Mouse (Mus musculus) lung, embryonic 16.5 days (tissue): ENCODE results near the gene Pmpcb. TPM values are rescaled to one million over a fixed set of nuclear protein-coding genes. Genes with fewer than 3 reads are reported as not detected.

Experiments
- ATAC-seq: fragments of 200-750 bp; cut with Nextera tagmentation; 2 replicates; pipeline ENCODE4 v1.8.0; 2017; ENCODE audit warnings: low read depth, mild to moderate bottlenecking, moderate library complexity
- H3K27ac ChIP-seq: fragments of 300-500 bp; sonication (generic); 2 replicates; pipeline ENCODE4 v1.5.1; 2014; ENCODE audit warnings: mild to moderate bottlenecking, control low read depth, low read length
- H3K27me3 ChIP-seq: fragments of 300-500 bp; sonication (generic); 2 replicates; pipeline ENCODE4 v1.6.1; 2014; ENCODE audit warnings: low read depth, low read length, mixed read lengths; ENCODE audit not compliant: control insufficient read depth, insufficient read depth
- H3K36me3 ChIP-seq: fragments of 300-500 bp; sonication (generic); 2 replicates; pipeline ENCODE4 v1.6.1; 2014; ENCODE audit warnings: low read length; ENCODE audit not compliant: control insufficient read depth, insufficient read depth
- H3K4me1 ChIP-seq: fragments of 300-500 bp; sonication (generic); replicated peaks from 2 replicates; pipeline ENCODE4 v1.6.1; 2014; ENCODE audit warnings: low read length, mixed read lengths; ENCODE audit not compliant: control insufficient read depth, insufficient read depth
- H3K4me2 ChIP-seq: fragments of 300-500 bp; sonication (generic); 2 replicates; pipeline ENCODE4 v1.6.1; 2014; ENCODE audit warnings: low read depth, low read length, control low read depth
- H3K4me3 ChIP-seq: fragments of 300-500 bp; sonication (generic); 2 replicates; pipeline ENCODE4 v1.5.1; 2014; ENCODE audit warnings: mild to moderate bottlenecking, low read length, control low read depth
- H3K9ac ChIP-seq: fragments of 300-500 bp; sonication (generic); 2 replicates; pipeline ENCODE4 v1.6.1; 2014; ENCODE audit warnings: low read length, control low read depth
- H3K9me3 ChIP-seq: fragments of 300-500 bp; sonication (generic); 2 replicates; pipeline ENCODE4 v1.6.1; 2016; ENCODE audit warnings: low read length; ENCODE audit not compliant: control insufficient read depth
- WGBS: fragments of 180-500 bp; shearing (Covaris S2); extraction: QIAGEN DNeasy Blood & Tissue Kit; methylation state at CpG from one replicate; pipeline ENCODE4 v1.1.7; 2014; 5-methylcytosine and 5-hydroxymethylcytosine counted together
- polyA plus RNA-seq: library from polyadenylated mRNA; unstranded; fragments of >200 nt; fragmentation: Nextera tagmentation; extraction: Ambion mirVana; gene quantifications from 2 replicates; pipeline ENCODE4 v1.2.1, GENCODE M21; 2015

Pmpcb gene
- polyA plus RNA-seq, 1 experiment from 2014 or later: 76.1 TPM

DNA sequence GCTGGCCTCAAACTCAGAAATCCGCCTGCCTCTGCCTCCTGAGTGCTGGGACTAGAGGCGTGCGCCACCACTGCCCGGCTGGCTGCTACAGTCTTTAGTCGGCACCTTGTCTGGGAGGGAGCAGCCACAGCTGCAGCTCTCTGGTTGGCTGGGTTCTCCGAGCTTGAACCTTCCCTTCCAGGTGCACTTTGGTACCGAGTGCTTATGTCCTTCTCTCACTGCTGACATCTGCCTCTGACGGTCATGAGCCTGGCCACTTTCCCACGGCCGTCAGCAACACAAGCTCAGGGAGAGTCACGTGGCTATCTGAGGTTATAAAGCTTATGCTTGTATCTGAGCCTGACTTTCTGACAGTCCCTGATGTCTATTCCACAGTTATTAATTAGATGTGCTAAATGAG, 2.2 kb downstream of the Pmpcb start:
- Histone ChIP-seq H3K36me3 (peaks cover 34% of the 10 kb centered on the region), H3K9ac (no peak overlapping the region), H3K27me3 (no peaks in the 10 kb centered on the region), H3K4me1 (peaks cover 7% of the 10 kb centered on the region), H3K4me3 (no peak overlapping the region), H3K9me3 (no peaks in the 10 kb centered on the region), H3K27ac (no peak overlapping the region), H3K4me2 (no peak overlapping the region)
- no peak for ATAC-seq
- 79% methylated on average over 11 of the region's 11 CpGs for WGBS

DNA sequence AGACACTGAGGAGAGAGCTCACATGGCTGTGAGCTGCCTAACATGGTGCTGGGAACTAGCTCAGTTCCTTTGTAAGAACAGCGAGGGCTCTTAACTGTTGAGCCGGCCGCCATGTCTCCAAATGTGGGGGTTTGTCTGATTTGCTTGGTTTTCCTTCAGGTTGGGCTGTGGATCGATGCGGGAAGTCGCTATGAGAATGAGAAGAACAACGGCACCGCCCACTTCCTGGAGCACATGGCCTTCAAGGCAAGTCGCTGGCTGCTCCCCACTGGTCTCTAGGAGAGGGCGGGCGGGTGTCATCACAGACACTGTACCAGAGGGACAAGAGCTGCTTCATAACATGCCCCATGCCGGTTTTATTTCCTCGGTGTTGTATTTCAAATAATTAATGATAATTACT, 2.9 kb downstream of the Pmpcb start:
- Histone ChIP-seq H3K9me3 (no peaks in the 10 kb centered on the region), H3K4me2 (no peak overlapping the region), H3K4me1 (peaks cover 7% of the 10 kb centered on the region), H3K27ac (no peak overlapping the region), H3K36me3 (peaks cover 42% of the 10 kb centered on the region), H3K27me3 (no peaks in the 10 kb centered on the region), H3K4me3 (no peak overlapping the region), H3K9ac (no peak overlapping the region)
- ATAC-seq: no peak
- 82% methylated on average over 13 of the region's 13 CpGs for WGBS

DNA sequence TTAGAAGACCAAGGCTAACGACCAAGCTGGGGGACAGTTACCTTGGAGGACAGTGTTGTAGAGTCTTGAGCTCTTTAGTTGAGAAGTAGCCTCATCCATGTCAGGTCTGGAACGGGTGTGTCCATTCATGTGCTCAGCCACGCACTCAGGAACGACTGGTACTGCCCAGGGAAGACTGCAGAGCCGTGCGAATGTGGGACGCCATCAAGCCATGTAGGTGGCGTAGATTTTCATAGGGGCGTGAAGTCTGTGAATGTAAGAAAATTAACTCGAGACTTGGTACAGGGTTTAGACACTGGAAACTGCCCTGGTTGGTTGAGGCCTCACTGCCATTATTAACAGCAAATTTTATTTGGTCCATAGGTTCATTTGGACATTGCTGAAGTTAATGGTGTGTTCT, 6.7 kb downstream of the Pmpcb start:
- Histone ChIP-seq H3K4me1 (no peaks in the 10 kb centered on the region), H3K9ac (no peak overlapping the region)
- WGBS: 95% methylated on average over 10 of the region's 10 CpGs

DNA sequence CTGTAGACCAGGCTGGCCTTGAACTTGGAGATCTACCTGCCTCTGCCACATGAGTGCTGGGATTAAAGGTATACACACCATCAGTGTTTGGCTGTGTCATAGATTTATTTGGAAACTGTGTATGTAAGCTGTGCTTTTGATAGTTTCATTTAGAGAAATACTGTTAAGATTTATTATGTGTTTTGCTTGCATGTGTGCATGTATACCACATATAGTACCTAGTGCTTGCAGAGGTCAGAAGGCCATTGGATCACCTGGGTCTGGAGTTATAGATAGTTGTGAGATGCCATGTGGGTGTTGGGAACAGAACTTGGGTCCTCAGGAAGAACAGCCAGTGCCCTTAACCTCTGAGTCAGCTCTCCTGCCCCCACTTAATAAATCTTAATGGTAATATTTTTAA, 7.7 kb downstream of the Pmpcb start:
- no peak overlapping the region for H3K4me3 ChIP-seq
- ATAC-seq: no peak
- no peak overlapping the region for H3K9ac ChIP-seq
- peaks cover 72% of the 10 kb centered on the region for H3K36me3 ChIP-seq
- no peaks in the 10 kb centered on the region for H3K4me1 ChIP-seq
- H3K27me3 ChIP-seq: no peaks in the 10 kb centered on the region
- H3K9me3 ChIP-seq: no peaks in the 10 kb centered on the region
- no peak overlapping the region for H3K4me2 ChIP-seq
- no peak overlapping the region for H3K27ac ChIP-seq

More for the DNA sequence above, 6.7 kb downstream of the Pmpcb start:
- Histone ChIP-seq H3K4me3 (no peak overlapping the region), H3K27ac (no peak overlapping the region), H3K27me3 (no peaks in the 10 kb centered on the region), H3K36me3 (peaks cover 64% of the 10 kb centered on the region), H3K9me3 (no peaks in the 10 kb centered on the region), H3K4me2 (no peak overlapping the region)
- no peak for ATAC-seq

DNA sequence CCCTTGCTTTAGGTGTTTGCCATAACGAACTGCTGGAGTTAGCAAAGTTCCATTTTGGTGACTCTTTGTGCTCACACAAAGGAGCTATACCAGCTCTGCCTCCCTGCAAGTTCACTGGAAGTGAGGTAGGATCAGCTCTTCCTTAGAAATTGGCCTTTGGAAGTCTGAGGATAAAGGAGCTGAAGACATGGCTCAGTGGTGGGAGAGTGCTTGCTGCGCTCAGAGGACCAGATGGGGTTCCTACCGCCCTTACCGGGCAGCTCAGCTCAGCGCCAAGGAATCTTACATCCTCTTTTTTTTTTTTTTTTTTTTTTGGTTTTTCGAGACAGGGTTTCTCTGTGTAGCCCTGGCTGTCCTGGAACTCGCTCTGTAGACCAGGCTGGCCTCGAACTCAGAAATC, 9.0 kb downstream of the Pmpcb start:
- Histone ChIP-seq H3K9ac (no peak overlapping the region), H3K4me2 (no peak overlapping the region), H3K4me1 (no peaks in the 10 kb centered on the region), H3K27ac (no peak overlapping the region), H3K9me3 (no peaks in the 10 kb centered on the region), H3K4me3 (no peak overlapping the region), H3K27me3 (no peaks in the 10 kb centered on the region), H3K36me3 (peaks cover 64% of the 10 kb centered on the region)
- ATAC-seq: no peak
- 98% methylated on average over 6 of the region's 8 CpGs for WGBS

DNA sequence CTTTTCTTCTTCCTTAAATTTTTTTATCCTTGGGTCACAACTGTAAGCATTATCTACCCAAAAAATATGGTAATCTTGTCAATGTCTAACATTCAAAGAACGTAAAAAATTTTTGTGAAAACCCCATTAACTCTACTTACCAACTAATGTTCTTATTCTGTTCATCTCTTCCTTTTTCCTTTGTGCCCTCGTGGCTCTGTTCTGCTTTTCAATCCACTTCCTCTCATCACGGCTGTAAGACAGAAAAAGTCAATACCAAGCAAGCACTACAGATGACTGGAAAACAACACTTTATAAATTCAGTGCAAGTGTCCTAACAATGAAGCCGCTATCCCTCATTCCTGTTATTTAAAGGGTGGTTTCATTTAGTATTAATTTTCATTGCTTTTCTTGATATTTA, 31.6 kb downstream of the Pmpcb start:
- Histone ChIP-seq H3K27me3 (no peaks in the 10 kb centered on the region), H3K27ac (no peak overlapping the region), H3K36me3 (peaks cover 47% of the 10 kb centered on the region), H3K9ac (no peak overlapping the region), H3K4me1 (no peaks in the 10 kb centered on the region), H3K4me2 (no peak overlapping the region), H3K4me3 (no peak overlapping the region), H3K9me3 (no peaks in the 10 kb centered on the region)
- 82% methylated on average over 4 of the region's 4 CpGs for WGBS
- ATAC-seq: no peak

DNA sequence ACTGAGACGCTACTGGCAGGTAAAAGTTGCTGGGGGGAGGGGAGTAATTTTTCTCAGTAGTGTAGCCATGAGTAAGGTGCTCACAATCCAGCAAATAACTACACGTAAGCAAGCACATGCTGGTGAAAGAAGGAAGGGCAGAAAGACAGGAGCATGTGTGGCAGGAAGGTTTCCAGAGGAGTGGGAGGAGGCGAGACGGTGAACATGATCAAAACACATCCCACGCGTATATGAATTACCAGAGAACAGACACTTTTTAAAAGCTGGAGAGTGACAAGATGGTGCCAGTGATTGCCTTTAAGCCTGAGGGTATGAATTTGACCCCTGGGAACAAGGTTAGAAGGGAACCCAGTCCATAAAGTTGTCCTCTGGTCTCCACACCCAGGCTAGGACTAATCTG, 32.9 kb downstream of the Pmpcb start:
- Histone ChIP-seq H3K4me3 (no peak overlapping the region), H3K4me1 (no peaks in the 10 kb centered on the region), H3K27ac (no peak overlapping the region), H3K36me3 (peaks cover 38% of the 10 kb centered on the region), H3K27me3 (no peaks in the 10 kb centered on the region), H3K9ac (no peak overlapping the region), H3K4me2 (no peak overlapping the region), H3K9me3 (no peaks in the 10 kb centered on the region)
- WGBS: 89% methylated on average over 6 of the region's 6 CpGs
- no peak for ATAC-seq

DNA sequence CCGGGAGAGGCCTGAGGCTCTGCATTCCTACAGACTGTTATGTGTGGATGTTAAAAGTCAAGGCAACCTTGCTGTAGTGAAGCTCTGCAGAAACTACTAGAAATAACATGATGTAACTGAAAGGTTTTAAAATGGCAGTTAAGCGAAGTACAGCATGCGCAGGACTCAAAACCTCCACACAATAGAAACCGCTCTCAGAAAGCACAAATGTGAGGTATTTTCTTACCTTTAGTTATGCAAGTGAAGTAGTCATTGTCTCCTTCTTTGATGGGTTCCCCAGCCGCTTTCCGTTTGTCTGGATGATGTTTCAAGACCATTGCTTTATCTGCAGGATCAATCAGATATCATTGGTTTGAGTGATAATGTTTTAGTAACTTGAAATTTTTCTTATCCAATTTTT, 39.5 kb downstream of the Pmpcb start:
- Histone ChIP-seq H3K27ac (no peak overlapping the region), H3K4me1 (no peaks in the 10 kb centered on the region), H3K4me3 (no peak overlapping the region), H3K4me2 (no peak overlapping the region), H3K9me3 (no peaks in the 10 kb centered on the region), H3K9ac (no peak overlapping the region), H3K36me3 (peaks cover 27% of the 10 kb centered on the region), H3K27me3 (no peaks in the 10 kb centered on the region)
- no peak for ATAC-seq
- WGBS: 92% methylated on average over 6 of the region's 6 CpGs

DNA sequence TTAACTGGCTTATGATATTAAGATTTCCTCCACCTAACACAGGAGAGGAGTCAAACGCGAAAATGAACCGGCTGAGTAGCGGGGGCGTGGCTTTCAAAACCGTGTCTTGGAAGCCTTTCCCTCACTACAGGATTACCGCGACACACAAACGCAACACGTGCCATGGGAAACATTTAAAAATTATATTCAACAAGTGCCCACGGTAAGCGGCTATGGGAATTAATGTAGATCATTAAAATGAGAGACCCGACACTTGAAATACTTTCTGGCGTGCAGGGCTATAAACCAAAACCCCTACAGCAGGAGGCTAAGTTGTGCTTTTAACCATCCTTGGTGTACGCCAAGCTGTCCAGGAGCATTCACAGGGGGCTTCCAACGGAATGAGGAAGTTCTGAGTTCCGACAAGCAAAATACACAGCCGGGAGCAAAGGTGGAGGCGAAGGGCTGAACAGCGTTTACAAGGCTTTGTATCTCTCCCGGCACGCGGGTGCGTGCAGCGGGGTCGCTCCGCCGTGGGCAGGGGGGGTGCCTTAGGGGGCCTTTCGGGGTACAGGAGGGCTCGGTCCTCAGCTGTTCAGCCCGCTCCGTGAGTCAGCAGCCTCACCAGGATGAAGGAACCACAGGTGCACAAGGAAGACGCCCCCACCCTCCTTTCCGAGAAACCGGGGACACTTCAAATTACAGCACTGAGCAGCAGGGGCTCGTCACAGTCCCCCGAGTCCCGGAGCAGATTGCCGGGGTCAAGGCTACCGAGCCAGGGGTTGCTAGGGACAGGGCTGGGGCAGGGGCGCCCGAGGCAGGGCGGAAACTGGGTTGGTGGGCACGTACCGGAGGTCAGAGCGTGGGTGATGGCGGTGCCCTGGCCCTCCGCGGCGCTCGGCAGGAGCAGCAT, 47.5 kb downstream of the Pmpcb start:
- Histone ChIP-seq H3K27ac (peak overlapping the region; percentile 50), H3K4me2 (peak overlapping the region; percentile 95), H3K4me1 (peaks cover 12% of the 10 kb centered on the region), H3K36me3 (peaks cover 25% of the 10 kb centered on the region), H3K9me3 (no peaks in the 10 kb centered on the region), H3K4me3 (peak overlapping the region; percentile 98), H3K27me3 (no peaks in the 10 kb centered on the region), H3K9ac (peak overlapping the region; percentile 83)
- WGBS: under 1% methylated on average over 50 of the region's 51 CpGs
- peak; percentile 72 for ATAC-seq
